Mouse (Mus musculus): ENCODE data around the gene Rpp40. TPM values are rescaled to one million over a fixed set of nuclear protein-coding genes. Genes with fewer than 3 reads are reported as not detected.

Gene Rpp40
- total and polyA plus RNA-seq, 2 experiments, result 5.3 to 10.0 TPM

DNA sequence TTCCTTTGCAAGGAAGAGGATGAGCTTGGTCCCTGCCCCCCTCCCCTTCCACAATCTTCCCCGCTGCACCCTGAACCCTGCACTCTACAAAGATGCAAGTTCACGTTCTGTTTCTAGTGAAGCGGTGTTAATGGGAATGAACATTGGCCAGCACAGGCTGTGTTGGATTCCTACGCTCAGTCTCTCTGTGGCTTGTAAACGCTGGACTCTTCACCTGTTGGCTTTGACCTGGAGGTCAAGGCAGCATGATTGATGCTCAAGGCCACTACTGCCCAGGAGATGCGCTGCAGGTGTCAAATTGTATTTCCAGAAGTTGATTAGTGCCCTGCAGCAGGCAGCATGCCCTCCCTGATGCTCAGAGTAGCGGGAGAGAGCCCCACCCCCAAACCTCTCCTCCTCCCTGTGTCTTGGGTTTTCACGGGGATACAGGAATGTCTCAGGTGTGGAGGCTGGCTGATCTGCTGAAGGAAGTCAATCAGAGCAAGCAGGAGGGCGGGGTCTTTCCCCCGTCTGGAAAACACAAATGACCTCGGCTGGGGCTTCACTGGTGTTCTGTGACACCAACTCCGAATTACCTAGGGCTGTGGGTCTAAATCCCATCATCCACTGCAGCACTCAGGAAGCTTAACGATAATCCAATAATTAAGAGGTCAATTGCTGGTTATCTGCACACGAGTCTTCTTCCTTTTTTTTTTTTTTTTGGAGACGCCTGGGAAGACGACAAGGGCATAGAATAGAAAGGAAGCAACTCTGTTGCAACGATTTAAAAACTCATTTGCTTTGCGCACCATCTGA is 33.9 kb upstream of the Rpp40 start:
- Histone ChIP-seq H3K9ac (ENCODE audit: low read depth, low read length) (no peak overlapping the region), H3K27me3 (ENCODE audit: control insufficient read depth, insufficient read depth, low read length) (no peaks in the 10 kb centered on the region), H3K27ac (replicated peaks; ENCODE audit: insufficient read depth, low read depth, low read length) (no peak overlapping the region), H3K79me2 (ENCODE audit: control insufficient read depth, insufficient read depth, low read length) (no peaks in the 10 kb centered on the region), H3K4me3 (ENCODE audit: insufficient read depth, low read depth, low read length) (no peak overlapping the region), H3K36me3 (ENCODE audit: control insufficient read depth, insufficient read depth, low read length) (no peaks in the 10 kb centered on the region), H3K4me1 (ENCODE audit: control insufficient read depth, insufficient read depth, low read length) (no peaks in the 10 kb centered on the region)
- DNase-seq (ENCODE audit: extremely low read depth, low read depth, low spot score), result no peak
- TF ChIP-seq POLR2A (IDR thresholded peaks at IDR 0.05; ENCODE audit: extremely low read depth, insufficient read depth, low read length), result no peak
- TF ChIP-seq CTCF (IDR thresholded peaks at IDR 0.05; ENCODE audit: low read depth, low read length), result no peak
- WGBS, result 46% methylated on average over 18 of the region's 18 CpGs

DNA sequence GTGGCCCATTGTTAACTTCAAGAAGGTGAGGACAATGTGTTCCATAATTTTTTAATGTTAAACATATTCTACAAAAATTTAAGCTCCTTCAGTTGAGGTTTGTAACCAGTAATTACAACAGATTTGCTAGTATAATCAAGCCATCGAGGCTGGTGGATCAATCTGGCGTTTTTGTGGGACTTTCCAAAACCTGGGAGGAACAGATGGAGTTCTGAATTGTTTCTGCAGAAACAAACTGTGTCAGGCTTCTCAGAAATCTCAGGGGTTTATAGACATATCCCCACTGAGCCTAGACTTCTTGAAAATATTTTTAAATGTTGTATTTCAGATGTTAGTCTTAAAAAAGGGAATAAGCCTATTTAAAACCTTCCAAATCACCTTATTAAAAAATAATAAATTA is 31.8 kb upstream of the Rpp40 start:
- no peaks in the 10 kb centered on the region for H3K79me2 ChIP-seq (ENCODE audit: control insufficient read depth, insufficient read depth, low read length)
- H3K4me3 ChIP-seq (ENCODE audit: insufficient read depth, low read depth, low read length), result no peak overlapping the region
- 92% methylated on average over 2 of the region's 2 CpGs for WGBS
- no peaks in the 10 kb centered on the region for H3K4me1 ChIP-seq (ENCODE audit: control insufficient read depth, insufficient read depth, low read length)
- H3K36me3 ChIP-seq (ENCODE audit: control insufficient read depth, insufficient read depth, low read length), result no peaks in the 10 kb centered on the region
- TF ChIP-seq CTCF (IDR thresholded peaks at IDR 0.05; ENCODE audit: low read depth, low read length), result no peak
- TF ChIP-seq POLR2A (IDR thresholded peaks at IDR 0.05; ENCODE audit: extremely low read depth, insufficient read depth, low read length), result no peak
- H3K27me3 ChIP-seq (ENCODE audit: control insufficient read depth, insufficient read depth, low read length), result no peaks in the 10 kb centered on the region
- DNase-seq (ENCODE audit: extremely low read depth, low read depth, low spot score), result no peak
- H3K27ac ChIP-seq (replicated peaks; ENCODE audit: insufficient read depth, low read depth, low read length), result no peak overlapping the region
- no peak overlapping the region for H3K9ac ChIP-seq (ENCODE audit: low read depth, low read length)

DNA sequence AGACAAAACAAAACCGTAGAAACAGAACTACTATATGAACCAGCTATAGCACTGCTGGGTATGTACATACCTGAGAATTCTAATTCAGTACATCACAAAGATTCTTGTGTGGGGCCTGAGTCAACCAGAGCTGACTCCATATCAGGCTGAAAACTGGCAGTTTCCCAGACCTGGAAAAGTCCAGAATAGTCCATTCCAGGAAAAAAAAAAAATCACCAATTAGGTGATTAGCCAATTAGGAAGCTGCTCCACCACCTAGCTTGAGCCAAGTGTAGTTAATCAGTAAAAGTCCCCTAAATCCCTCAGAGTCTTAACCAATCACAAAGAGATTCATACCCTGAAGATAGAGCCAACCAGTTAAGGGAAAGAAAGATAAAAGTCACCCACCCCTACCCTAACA is 5.3 kb upstream of the Rpp40 start:
- no peak overlapping the region for H3K27ac ChIP-seq (replicated peaks; ENCODE audit: insufficient read depth, low read depth, low read length)
- 79% methylated on average over 1 of the region's 1 CpGs for WGBS
- H3K27me3 ChIP-seq (ENCODE audit: control insufficient read depth, insufficient read depth, low read length), result no peaks in the 10 kb centered on the region
- H3K79me2 ChIP-seq (ENCODE audit: control insufficient read depth, insufficient read depth, low read length), result no peaks in the 10 kb centered on the region
- no peak for TF ChIP-seq POLR2A (IDR thresholded peaks at IDR 0.05; ENCODE audit: extremely low read depth, insufficient read depth, low read length)
- TF ChIP-seq CTCF (IDR thresholded peaks at IDR 0.05; ENCODE audit: low read depth, low read length), result no peak
- peak; percentile 50 for DNase-seq (ENCODE audit: extremely low read depth, low read depth, low spot score)
- no peaks in the 10 kb centered on the region for H3K36me3 ChIP-seq (ENCODE audit: control insufficient read depth, insufficient read depth, low read length)
- no peak overlapping the region for H3K4me3 ChIP-seq (ENCODE audit: insufficient read depth, low read depth, low read length)
- no peaks in the 10 kb centered on the region for H3K4me1 ChIP-seq (ENCODE audit: control insufficient read depth, insufficient read depth, low read length)
- no peak overlapping the region for H3K9ac ChIP-seq (ENCODE audit: low read depth, low read length)

DNA sequence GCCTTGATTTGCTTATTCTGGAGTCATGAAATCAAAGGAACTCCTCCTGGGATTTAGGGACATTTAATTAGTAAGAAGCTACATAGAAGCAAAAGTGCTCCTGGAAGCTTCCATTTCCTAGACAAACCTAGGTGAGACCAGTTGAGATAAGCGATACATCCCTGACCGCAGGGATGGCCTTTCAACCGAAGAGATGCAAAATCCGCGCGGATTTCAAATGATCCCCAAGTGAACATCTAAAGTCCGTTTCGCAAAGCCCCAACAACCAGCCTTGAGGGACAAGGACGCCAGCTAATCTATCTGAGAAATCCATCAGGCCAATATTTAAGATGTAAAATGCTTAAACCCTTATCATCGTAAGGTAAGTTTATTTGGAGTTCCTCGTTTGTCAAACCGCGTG is 781 bp downstream of the Rpp40 start:
- no peak for DNase-seq (ENCODE audit: extremely low read depth, low read depth, low spot score)
- under 1% methylated on average over 13 of the region's 13 CpGs for WGBS
- Histone ChIP-seq H3K36me3 (ENCODE audit: control insufficient read depth, insufficient read depth, low read length) (peaks cover 2% of the 10 kb centered on the region; the same call in 1 of the 2 replicates), H3K4me1 (ENCODE audit: control insufficient read depth, insufficient read depth, low read length) (no peaks in the 10 kb centered on the region), H3K4me3 (ENCODE audit: insufficient read depth, low read depth, low read length) (peak overlapping the region; percentile 54), H3K9ac (ENCODE audit: low read depth, low read length) (peak overlapping the region; percentile 59; the same call in 1 of the 2 replicates), H3K79me2 (ENCODE audit: control insufficient read depth, insufficient read depth, low read length) (no peaks in the 10 kb centered on the region), H3K27ac (replicated peaks; ENCODE audit: insufficient read depth, low read depth, low read length) (no peak overlapping the region), H3K27me3 (ENCODE audit: control insufficient read depth, insufficient read depth, low read length) (no peaks in the 10 kb centered on the region)
- TF ChIP-seq CTCF (IDR thresholded peaks at IDR 0.05; ENCODE audit: low read depth, low read length) (no peak), POLR2A (IDR thresholded peaks at IDR 0.05; ENCODE audit: extremely low read depth, insufficient read depth, low read length) (no peak)

DNA sequence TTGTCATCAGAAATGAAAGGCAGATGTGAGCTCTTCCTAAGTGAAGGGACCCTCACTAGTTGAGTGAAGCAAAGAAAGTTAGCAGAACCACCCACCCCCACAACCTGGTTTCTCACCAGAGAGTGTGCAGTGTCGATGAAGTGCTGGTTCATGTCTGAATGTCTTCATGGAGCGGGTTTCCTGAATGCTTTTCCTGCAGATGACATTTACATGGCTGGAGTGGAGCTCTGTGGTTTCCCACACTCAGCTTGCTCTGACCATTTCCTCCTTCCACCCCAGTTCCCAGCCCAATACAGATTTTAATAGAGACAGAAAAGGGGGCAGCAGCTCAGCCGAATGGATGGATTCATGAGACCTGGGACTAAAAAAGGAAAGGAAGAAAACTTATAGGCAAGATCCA is 13.3 kb downstream of the Rpp40 start:
- Histone ChIP-seq H3K4me3 (ENCODE audit: insufficient read depth, low read depth, low read length) (no peak overlapping the region), H3K4me1 (ENCODE audit: control insufficient read depth, insufficient read depth, low read length) (no peaks in the 10 kb centered on the region), H3K9ac (ENCODE audit: low read depth, low read length) (no peak overlapping the region), H3K36me3 (ENCODE audit: control insufficient read depth, insufficient read depth, low read length) (peaks cover 6% of the 10 kb centered on the region), H3K27ac (replicated peaks; ENCODE audit: insufficient read depth, low read depth, low read length) (no peak overlapping the region), H3K27me3 (ENCODE audit: control insufficient read depth, insufficient read depth, low read length) (no peaks in the 10 kb centered on the region), H3K79me2 (ENCODE audit: control insufficient read depth, insufficient read depth, low read length) (no peaks in the 10 kb centered on the region)
- DNase-seq (ENCODE audit: extremely low read depth, low read depth, low spot score), result no peak
- 79% methylated on average over 3 of the region's 3 CpGs for WGBS
- no peak for TF ChIP-seq POLR2A (IDR thresholded peaks at IDR 0.05; ENCODE audit: extremely low read depth, insufficient read depth, low read length)
- no peak for TF ChIP-seq CTCF (IDR thresholded peaks at IDR 0.05; ENCODE audit: low read depth, low read length)

DNA sequence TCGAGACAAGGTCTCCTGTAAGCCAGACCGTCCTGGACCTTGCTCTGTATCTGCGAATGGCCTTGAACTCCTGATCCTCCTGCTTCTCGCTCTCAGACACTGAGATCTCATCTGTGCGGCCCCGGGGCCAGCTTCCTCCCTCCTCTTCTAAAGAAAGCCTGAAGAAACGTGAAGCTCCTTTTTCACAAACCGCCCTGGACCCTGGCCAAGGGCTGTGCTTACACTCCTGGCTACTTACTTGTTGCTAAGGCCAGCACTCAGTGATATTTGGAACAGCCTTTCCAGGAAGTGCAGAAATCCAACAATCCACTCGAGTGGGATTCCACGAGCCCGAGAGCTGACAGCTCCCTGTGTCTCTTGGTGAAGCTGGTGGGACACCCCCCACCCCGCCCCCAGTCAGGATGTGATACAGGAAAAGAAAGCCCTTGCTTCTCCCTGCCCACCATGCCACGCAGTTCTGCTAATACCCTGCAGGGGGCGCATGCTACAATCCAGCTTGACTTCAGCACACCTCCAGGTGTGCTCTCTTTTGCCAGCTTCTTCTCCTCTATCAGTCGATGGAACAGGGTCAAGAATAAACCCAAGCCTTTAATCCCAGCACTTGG is 19.9 kb downstream of the Rpp40 start:
- Histone ChIP-seq H3K27me3 (ENCODE audit: control insufficient read depth, insufficient read depth, low read length) (no peaks in the 10 kb centered on the region), H3K4me1 (ENCODE audit: control insufficient read depth, insufficient read depth, low read length) (no peaks in the 10 kb centered on the region), H3K4me3 (ENCODE audit: insufficient read depth, low read depth, low read length) (no peak overlapping the region), H3K27ac (replicated peaks; ENCODE audit: insufficient read depth, low read depth, low read length) (no peak overlapping the region), H3K9ac (ENCODE audit: low read depth, low read length) (no peak overlapping the region), H3K36me3 (ENCODE audit: control insufficient read depth, insufficient read depth, low read length) (no peaks in the 10 kb centered on the region), H3K79me2 (ENCODE audit: control insufficient read depth, insufficient read depth, low read length) (no peaks in the 10 kb centered on the region)
- 17% methylated on average over 15 of the region's 15 CpGs for WGBS
- peak; percentile 34 for DNase-seq (ENCODE audit: extremely low read depth, low read depth, low spot score)
- TF ChIP-seq CTCF (IDR thresholded peaks at IDR 0.05; ENCODE audit: low read depth, low read length) (peak; percentile 90), POLR2A (IDR thresholded peaks at IDR 0.05; ENCODE audit: extremely low read depth, insufficient read depth, low read length) (no peak)
